Mouse (Mus musculus) liver, embryonic 14.5 days (tissue): ENCODE measurements at regions not wholly inside any gene's neighbourhood (a gene's known extent, or its start where the extent isn't known, plus 50 kb on each side); places are given as distances from the start of the nearest gene placed in this dataset.

Experiments
- CTCF ChIP-seq: IDR thresholded peaks from 2 replicates; pipeline ENCODE4 v1.5.1; 2016; ENCODE audit warnings: antibody characterized with exemption, low read depth, control low read depth
- EP300 ChIP-seq: IDR thresholded peaks from 2 replicates; pipeline ENCODE4 v1.6.1; 2016; ENCODE audit warnings: antibody characterized with exemption, low read depth

DNA sequence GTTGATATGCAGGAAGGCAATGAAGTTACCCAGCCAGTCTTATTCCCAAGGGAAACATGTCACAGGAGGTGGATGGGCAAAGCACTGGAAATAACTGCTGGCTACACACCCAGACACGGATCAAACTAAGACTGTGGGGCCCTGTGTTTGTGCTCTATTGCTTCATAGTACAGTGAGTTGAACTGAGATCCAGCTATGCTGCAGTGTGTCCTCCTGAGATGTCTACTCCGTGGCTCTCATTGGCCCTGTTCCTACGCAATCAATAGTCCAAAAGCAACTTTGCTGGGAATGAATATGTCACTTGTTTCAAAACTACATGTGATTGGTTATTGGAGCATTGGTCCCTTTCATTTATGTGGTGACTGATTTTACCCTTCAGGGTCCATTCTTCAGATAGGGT lies 213.8 kb upstream of the Bmp2 start:
- no peak for TF ChIP-seq CTCF
- TF ChIP-seq EP300: no peak
